Mouse (Mus musculus) stomach, embryonic 15.5 days (tissue): ENCODE measurements at regions not wholly inside any gene's neighbourhood (a gene's known extent, or its start where the extent isn't known, plus 50 kb on each side); places are given as distances from the start of the nearest gene placed in this dataset.

ENCODE experiments used
- ATAC-seq: fragments of 200-750 bp; cut with Nextera tagmentation; 2 replicates; pipeline ENCODE4 v1.8.0; 2017; ENCODE audit warnings: low read depth, moderate number of reproducible peaks, moderate TSS enrichment; ENCODE audit not compliant: insufficient read depth, low FRiP score
- H3K27ac ChIP-seq: fragments of 300-500 bp; sonication (generic); 2 replicates; pipeline ENCODE4 v1.5.1; 2015; ENCODE audit warnings: mild to moderate bottlenecking, inconsistent platforms
- H3K27me3 ChIP-seq: fragments of 300-500 bp; sonication (generic); replicated peaks from 2 replicates; pipeline ENCODE4 v1.6.1; 2015; ENCODE audit warnings: inconsistent platforms
- H3K36me3 ChIP-seq: fragments of 300-500 bp; sonication (generic); 2 replicates; pipeline ENCODE4 v1.6.1; 2015; ENCODE audit warnings: inconsistent platforms
- H3K4me1 ChIP-seq: fragments of 300-500 bp; sonication (generic); 2 replicates; pipeline ENCODE4 v1.6.1; 2015; ENCODE audit warnings: inconsistent platforms
- H3K4me2 ChIP-seq: fragments of 300-500 bp; sonication (generic); 2 replicates; pipeline ENCODE4 v1.6.1; 2015; ENCODE audit warnings: mild to moderate bottlenecking, inconsistent platforms
- H3K4me3 ChIP-seq: fragments of 300-500 bp; sonication (generic); replicated peaks from 2 replicates; pipeline ENCODE4 v1.5.1; 2015; ENCODE audit warnings: inconsistent platforms
- H3K9ac ChIP-seq: fragments of 300-500 bp; sonication (generic); 2 replicates; pipeline ENCODE4 v1.6.1; 2015; ENCODE audit warnings: inconsistent platforms
- H3K9me3 ChIP-seq: fragments of 300-500 bp; sonication (generic); 2 replicates; pipeline ENCODE4 v1.6.1; 2016; ENCODE audit warnings: inconsistent platforms
- WGBS: fragments of 180-500 bp; shearing (Covaris S2); methylation state at CpG from one replicate; pipeline ENCODE4 v1.1.7; 2015; 5-methylcytosine and 5-hydroxymethylcytosine counted together

DNA sequence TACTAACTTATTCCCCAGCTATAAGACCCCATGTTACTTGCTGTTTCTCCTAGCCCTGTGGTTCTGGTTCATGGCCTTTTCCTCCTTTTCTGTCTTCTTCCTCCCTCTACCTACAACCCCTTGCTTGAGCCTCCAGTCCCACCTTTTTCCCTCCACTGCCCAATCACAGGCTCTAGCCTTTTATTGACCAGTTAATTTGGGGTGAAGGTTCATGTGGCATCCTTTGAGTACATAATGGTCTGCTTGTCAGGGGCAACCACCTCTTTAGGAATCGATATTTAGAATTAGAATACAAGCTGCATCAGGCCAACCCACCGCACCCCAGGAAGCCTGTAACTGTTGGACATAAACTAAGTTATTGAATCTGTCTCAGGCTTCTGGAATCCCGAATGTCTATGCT is 84.8 kb upstream of the Ubr2 start:
- ATAC-seq = no peak
- H3K9me3 ChIP-seq = no peaks in the 10 kb centered on the region
- no peak overlapping the region for H3K4me3 ChIP-seq
- H3K4me1 ChIP-seq = no peaks in the 10 kb centered on the region
- no peak overlapping the region for H3K9ac ChIP-seq
- no peaks in the 10 kb centered on the region for H3K36me3 ChIP-seq
- no peak overlapping the region for H3K4me2 ChIP-seq
- 80% methylated on average over 3 of the region's 3 CpGs for WGBS
- H3K27ac ChIP-seq = no peak overlapping the region
- no peaks in the 10 kb centered on the region for H3K27me3 ChIP-seq

DNA sequence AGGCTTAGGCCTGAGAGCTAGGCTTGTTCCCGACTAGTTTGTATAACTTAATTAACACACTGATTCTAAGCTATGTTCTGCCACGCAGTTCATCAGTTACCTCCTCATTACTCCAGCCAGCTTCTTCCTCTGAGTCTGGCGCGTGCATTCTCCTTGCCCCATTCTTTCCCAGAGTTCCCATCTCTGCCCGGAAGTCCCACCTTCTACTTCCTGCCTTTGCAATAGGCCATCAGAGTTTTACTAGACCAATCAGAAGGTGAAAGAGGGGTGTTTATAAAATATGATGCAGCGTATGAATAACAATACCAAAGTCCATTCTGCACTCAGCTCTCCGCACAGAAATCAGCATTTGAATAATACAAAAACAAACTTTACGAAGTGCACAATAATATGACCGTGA is 81.7 kb upstream of the Ubr2 start:
- H3K4me1 ChIP-seq = no peaks in the 10 kb centered on the region
- no peak overlapping the region for H3K9ac ChIP-seq
- no peak for ATAC-seq
- H3K9me3 ChIP-seq = no peaks in the 10 kb centered on the region
- no peak overlapping the region for H3K4me3 ChIP-seq
- 91% methylated on average over 9 of the region's 9 CpGs for WGBS
- H3K27ac ChIP-seq = no peak overlapping the region
- no peak overlapping the region for H3K4me2 ChIP-seq
- H3K27me3 ChIP-seq = no peaks in the 10 kb centered on the region
- no peaks in the 10 kb centered on the region for H3K36me3 ChIP-seq

DNA sequence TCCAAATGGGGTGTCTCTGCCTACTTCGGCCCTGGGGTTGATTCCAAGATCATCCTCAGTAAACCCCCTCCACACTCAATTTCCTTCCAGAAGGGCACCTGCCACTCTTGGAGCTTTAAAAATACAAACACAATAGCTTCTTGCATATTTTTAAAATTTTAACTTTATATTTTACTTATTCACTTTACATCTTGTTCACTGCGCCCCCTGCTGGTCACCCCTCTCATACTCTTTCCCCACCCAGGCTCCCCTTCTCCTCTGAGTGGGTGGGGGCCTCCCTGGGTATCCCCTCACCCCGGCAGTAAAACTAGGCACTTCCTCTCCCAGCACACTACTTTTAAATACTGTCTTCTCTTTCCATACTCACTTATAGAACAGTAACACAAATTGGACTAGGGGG is 79.4 kb upstream of the Ubr2 start:
- H3K4me3 ChIP-seq = no peak overlapping the region
- no peaks in the 10 kb centered on the region for H3K4me1 ChIP-seq
- H3K4me2 ChIP-seq = no peak overlapping the region
- no peak for ATAC-seq
- no peak overlapping the region for H3K27ac ChIP-seq
- 84% methylated on average over 3 of the region's 3 CpGs for WGBS
- H3K27me3 ChIP-seq = no peaks in the 10 kb centered on the region
- no peaks in the 10 kb centered on the region for H3K36me3 ChIP-seq
- no peak overlapping the region for H3K9ac ChIP-seq
- no peaks in the 10 kb centered on the region for H3K9me3 ChIP-seq

DNA sequence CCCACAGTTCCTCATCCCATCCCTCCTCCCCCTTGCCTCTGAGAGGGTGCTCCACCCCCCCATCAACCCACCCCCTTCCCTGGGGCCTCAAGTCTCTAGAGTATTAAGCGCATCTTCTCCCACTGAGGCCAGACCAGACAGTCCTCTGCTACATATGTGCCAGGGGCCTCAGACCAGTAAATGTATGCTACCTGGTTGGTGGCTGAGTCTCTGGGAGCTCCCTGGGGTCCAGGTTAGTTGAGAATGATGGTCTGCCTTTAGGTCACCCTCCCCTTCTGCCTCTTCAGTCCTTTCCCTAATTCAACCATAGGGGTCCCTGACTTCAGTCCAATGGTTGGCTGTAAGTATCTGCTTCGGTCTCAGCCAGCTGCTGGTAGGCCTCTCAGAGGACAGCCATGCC is 58.9 kb upstream of the Ubr2 start:
- Histone ChIP-seq H3K9ac (no peak overlapping the region), H3K4me3 (no peak overlapping the region), H3K27ac (no peak overlapping the region), H3K9me3 (no peaks in the 10 kb centered on the region), H3K4me1 (no peaks in the 10 kb centered on the region), H3K36me3 (no peaks in the 10 kb centered on the region), H3K27me3 (no peaks in the 10 kb centered on the region), H3K4me2 (no peak overlapping the region)
- ATAC-seq = no peak
- 91% methylated on average over 2 of the region's 2 CpGs for WGBS

DNA sequence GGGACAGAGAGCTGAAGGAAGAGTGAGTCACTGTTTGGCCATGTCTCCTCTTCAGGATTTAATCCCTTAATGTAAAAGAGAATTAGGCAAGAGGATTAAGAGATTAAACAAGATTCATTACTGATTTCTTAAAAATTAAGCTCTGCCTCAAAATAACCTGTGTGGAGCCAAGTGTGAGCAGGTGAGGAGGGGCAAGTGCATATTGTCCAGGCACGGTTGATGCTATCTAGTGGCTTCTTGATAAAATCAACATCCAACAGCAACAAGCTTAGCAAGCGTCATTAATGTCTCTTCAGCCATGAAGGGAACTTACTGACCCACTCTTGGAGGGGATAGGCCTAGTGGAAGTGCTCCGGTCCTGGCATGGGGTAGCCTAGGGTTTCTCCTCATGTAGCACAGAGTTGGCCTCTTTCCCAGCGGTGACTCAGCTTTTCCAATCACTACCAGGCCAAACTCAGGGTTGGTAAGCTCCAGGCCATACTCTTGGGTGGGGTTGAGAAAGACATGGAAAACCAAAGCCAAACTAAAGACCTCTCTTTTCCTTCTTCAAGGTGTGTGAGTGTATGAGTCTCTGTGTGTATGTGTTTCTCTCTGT is 55.0 kb upstream of the Ubr2 start:
- 77% methylated on average over 4 of the region's 4 CpGs for WGBS
- H3K27me3 ChIP-seq = no peaks in the 10 kb centered on the region

DNA sequence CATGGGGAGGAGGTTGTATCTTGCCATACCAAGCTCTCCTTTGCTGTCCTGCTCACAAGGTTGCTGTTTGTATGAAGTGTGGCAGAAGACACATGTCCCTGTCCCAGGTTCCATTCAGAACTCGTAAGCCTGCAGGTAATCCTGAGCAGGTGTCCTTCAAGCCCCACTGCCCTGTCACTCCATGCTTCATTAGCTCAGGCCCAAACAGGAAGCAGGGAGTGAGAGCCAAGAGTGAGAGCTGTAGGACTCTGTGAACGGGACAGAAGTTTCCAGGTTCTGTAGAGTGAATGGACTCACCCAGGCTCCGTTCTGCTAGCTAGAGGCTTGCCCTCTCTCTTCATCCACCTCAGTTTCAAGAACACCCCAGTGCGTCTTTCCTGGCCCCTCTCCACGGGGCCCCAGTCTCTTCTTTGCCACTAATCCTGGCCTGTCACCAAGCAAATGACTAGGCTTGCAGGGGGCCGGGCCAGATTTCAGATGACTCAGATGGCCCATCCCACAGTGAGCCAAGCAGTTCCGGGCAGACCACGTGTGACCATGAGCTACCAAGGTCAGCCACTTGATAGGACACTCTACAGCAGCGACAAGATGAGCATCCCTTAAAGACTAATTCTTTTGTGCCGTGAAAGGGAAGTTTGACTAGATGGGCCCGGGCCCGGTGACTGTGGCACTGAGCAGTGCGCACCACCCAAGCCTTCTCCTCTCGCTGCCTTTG is 54.4 kb upstream of the Ubr2 start:
- Histone ChIP-seq H3K27me3 (no peaks in the 10 kb centered on the region), H3K27ac (no peak overlapping the region), H3K36me3 (no peaks in the 10 kb centered on the region), H3K4me1 (peaks cover 2% of the 10 kb centered on the region; the same call in 1 of the 2 replicates), H3K9ac (no peak overlapping the region), H3K4me2 (no peak overlapping the region), H3K9me3 (no peaks in the 10 kb centered on the region), H3K4me3 (no peak overlapping the region)
- ATAC-seq = no peak
- 76% methylated on average over 14 of the region's 14 CpGs for WGBS

More for the DNA sequence above, 55.0 kb upstream of the Ubr2 start:
- Histone ChIP-seq H3K4me3 (no peak overlapping the region), H3K27ac (no peak overlapping the region), H3K9ac (no peak overlapping the region), H3K36me3 (no peaks in the 10 kb centered on the region), H3K4me2 (no peak overlapping the region), H3K9me3 (no peaks in the 10 kb centered on the region), H3K4me1 (no peaks in the 10 kb centered on the region)
- ATAC-seq = no peak

DNA sequence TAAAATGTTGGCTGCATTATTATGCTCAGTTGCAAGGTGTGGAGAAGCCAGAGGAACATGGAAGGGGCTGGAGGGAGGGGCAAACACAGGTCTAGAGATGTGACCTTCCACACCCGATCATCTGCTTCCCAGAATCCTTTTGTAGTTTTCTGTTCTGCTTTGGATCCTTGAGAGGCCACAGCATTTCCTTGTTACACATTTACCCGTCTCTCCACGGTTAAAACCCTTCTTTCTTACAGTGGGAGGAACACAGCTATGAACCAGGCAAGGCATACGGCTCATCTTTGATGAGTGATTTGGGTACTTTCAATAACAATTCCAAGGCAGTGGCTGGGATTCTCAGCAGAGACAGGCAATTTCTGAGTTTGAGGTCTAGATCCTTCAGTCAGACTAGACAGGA is 53.6 kb upstream of the Ubr2 start:
- H3K36me3 ChIP-seq = no peaks in the 10 kb centered on the region
- no peak overlapping the region for H3K4me3 ChIP-seq
- no peaks in the 10 kb centered on the region for H3K27me3 ChIP-seq
- H3K9me3 ChIP-seq = no peaks in the 10 kb centered on the region
- no peak overlapping the region for H3K4me2 ChIP-seq
- peaks cover 3% of the 10 kb centered on the region; the same call in 1 of the 2 replicates for H3K4me1 ChIP-seq
- 77% methylated on average over 4 of the region's 4 CpGs for WGBS
- no peak overlapping the region for H3K9ac ChIP-seq
- H3K27ac ChIP-seq = no peak overlapping the region
- ATAC-seq = no peak

DNA sequence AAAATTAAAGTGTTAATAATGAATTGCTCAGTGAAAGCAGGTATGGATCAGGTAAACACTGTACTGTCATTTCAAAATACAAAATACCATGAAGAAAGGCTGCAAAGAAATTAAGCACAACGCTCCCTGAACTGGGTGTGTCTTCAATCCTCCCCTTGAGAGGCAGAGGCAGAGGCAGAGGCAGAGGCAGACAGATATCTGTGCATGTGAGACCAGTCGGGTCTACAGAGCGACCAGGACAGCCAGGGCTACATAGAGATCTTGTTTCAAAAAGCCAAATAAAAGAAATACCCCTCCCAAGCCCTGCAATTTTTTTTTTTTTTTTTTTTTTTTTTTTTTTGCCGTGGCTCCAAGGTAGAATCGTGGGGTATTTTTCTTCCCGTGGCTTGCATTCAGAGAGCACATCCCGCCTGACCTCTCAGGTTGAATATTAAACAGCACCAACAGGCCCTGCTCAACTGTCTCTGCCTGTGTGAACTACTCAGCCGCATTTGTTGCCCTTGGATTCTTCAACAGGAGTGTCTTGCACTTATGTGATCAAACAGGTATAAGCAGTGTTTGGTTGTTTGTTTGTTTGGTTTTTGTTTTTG is 50.8 kb upstream of the Ubr2 start:
- Histone ChIP-seq H3K4me3 (no peak overlapping the region), H3K4me2 (no peak overlapping the region), H3K4me1 (peaks cover 3% of the 10 kb centered on the region; the same call in 1 of the 2 replicates), H3K27me3 (no peaks in the 10 kb centered on the region), H3K36me3 (no peaks in the 10 kb centered on the region), H3K9me3 (no peaks in the 10 kb centered on the region), H3K27ac (no peak overlapping the region), H3K9ac (no peak overlapping the region)
- no peak for ATAC-seq
- WGBS = 58% methylated on average over 8 of the region's 8 CpGs
